Mouse (Mus musculus): Measurements from ENCODE around the gene Alk. TPM values are rescaled to one million over a fixed set of nuclear protein-coding genes. Genes with fewer than 3 reads are reported as not detected.

The Alk gene
- not detected for polyA plus RNA-seq (2014; fragmentation: Illumina TruSeq; extraction: RNeasy Lipid Tissue Mini Kit (QIAGEN cat#74804); ENCODE audit: low read depth, low replicate concordance)

DNA sequence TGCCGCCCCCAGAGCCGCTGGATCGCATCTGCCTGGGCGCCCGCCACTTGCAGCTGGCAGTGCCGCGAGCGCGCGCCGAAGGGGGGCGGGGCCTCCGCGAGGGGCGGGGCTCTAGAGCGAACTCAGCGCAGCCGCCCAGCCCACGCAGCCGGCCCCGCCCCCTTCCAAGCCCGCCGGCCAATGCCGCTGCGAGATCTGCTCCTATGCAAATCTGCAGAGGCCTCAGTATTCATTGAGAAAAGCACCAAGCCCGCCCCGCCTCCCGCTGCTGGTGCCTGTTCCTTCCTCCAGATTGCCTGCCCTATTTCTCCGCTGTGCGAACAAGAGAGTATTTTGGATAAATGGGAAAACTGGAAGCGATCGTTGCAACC lies at the start of gene Alk:
Gene Alk (minus strand): TSS at position 18 of the 371 bp plus-strand sequence.

Other genes with a start within 250 kb of the Alk start
- 28.3 TPM for gene Ypel5, start 231.8 kb upstream of the Alk start, polyA plus RNA-seq (2014; fragmentation: Illumina TruSeq; extraction: RNeasy Lipid Tissue Mini Kit (QIAGEN cat#74804); ENCODE audit: low read depth, low replicate concordance)